Mouse (Mus musculus): ENCODE measurements at regions not wholly inside any gene's neighbourhood (a gene's known extent, or its start where the extent isn't known, plus 50 kb on each side); places are given as distances from the start of the nearest gene placed in this dataset.

DNA sequence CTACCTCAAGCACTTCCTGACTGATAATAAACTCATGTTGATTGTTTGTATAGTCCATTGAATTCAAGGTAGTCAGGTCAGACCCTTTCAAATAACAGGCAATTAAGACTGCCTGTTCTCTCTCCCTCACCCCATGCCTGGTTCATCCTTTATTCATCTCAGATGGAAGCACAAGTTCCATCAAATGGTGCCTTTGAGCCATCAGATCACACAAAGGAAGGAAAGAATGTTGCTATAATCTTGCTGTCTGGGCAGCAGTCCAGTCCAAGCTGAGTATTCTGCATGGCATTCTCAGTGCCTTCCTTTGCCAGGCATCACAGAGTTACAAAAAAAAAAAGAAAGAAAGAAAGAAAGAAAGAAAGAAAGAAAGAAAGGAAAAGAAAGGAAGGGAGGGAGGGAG, 163.7 kb upstream of the Spaca1 start:
- TF ChIP-seq CTCF (IDR thresholded peaks at IDR 0.05; ENCODE audit: extremely low read depth, insufficient read depth, insufficient read length, insufficient replicate concordance) (no peak), POLR2A (IDR thresholded peaks at IDR 0.05; ENCODE audit: low read depth, low read length) (no peak)

Data from spleen, adult 2 months (tissue).